In genomic region chr4:104686137-104686809, GRCm38 (mm10) we compare ENCODE assay signal across 15 mouse cellular contexts.
A peak's percentile ranks its signal among the peaks of the same experiment; 100 is the strongest.
DNase-seq lines count a peak whose midpoint lies in the region; ATAC-seq and TF ChIP-seq lines count a peak whose summit lies in the region.
"Had no signal": no experiment of that assay in that cellular context is flagged by ENCODE, and none has a peak within 500 bp of the region (broad histone marks: within the 10 kb centered on the region; RNA-seq: fewer than 3 reads in every experiment).

No protein-coding gene starts in this region.

- H3K9me3 ChIP-seq in forebrain, embryonic 15.5 days = no peaks in the 10 kb centered on the region
- H3K9me3 ChIP-seq: embryonic facial prominence, embryonic 12.5 days; heart, embryonic 10.5 days; liver, embryonic 13.5 days had no signal

- peak overlapping the region; percentile 19; the same call in 1 of the 2 replicates for H3K27ac ChIP-seq in left cerebral cortex, adult 2 months
- H3K27ac ChIP-seq in forebrain, embryonic 15.5 days (replicated peaks) = 0 out of 2 replicates have a peak overlapping the region, but pooled peaks have one; percentile 6
- H3K27ac ChIP-seq: embryonic facial prominence, embryonic 12.5 days; gastrocnemius, adult 2 months; heart, embryonic 10.5 days; liver, embryonic 13.5 days had no signal

- no peak; the same call in 1 of the 2 replicates for ATAC-seq in forebrain, embryonic 15.5 days (replicated peaks)

- H3K36me3 ChIP-seq in forebrain, embryonic 15.5 days = no peaks in the 10 kb centered on the region
- H3K36me3 ChIP-seq: embryonic facial prominence, embryonic 12.5 days; heart, embryonic 10.5 days; liver, embryonic 13.5 days had no signal

- H3K4me1 ChIP-seq in forebrain, embryonic 15.5 days = peaks cover 27% of the 10 kb centered on the region
- H3K4me1 ChIP-seq: liver, embryonic 13.5 days had no signal

- no peak for DNase-seq in left cerebral cortex, adult 2 months (ENCODE audit: extremely low spot score in 1 of 2, low spot score in 2 of 2)
- DNase-seq in left cerebral cortex, adult 11 months (ENCODE audit: low spot score) = no peak
- DNase-seq in embryo, embryonic 9.5 days (ENCODE audit: extremely low spot score) = peak; percentile 5
- DNase-seq in retina, embryonic 14.5 days (ENCODE audit: low spot score) = peak; percentile 52
- DNase-seq in natural killer cell, adult 2 months (ENCODE audit: low spot score in 2 of 2) = no peak
- no peak for DNase-seq in ovary, postnatal 10 days (ENCODE audit: low spot score)
- DNase-seq: adrenal gland, postnatal 25 days; cerebellum, adult 18-20 months; gastrocnemius, adult 2 months; kidney, postnatal 36 days; liver, embryonic 13.5 days had no signal

- H3K9ac ChIP-seq in forebrain, embryonic 15.5 days (replicated peaks) = no peak overlapping the region
- H3K9ac ChIP-seq: embryonic facial prominence, embryonic 12.5 days; liver, embryonic 13.5 days had no signal

- intact Hi-C loops in left cerebral cortex, adult 2 months (cut with DNase I) = no loop called here

- no peak overlapping the region for H3K4me3 ChIP-seq in left cerebral cortex, adult 2 months
- no peak overlapping the region for H3K4me3 ChIP-seq in forebrain, embryonic 15.5 days
- H3K4me3 ChIP-seq: embryonic facial prominence, embryonic 12.5 days; gastrocnemius, adult 2 months; heart, embryonic 10.5 days; liver, embryonic 13.5 days; myocyte had no signal

- H3K27me3 ChIP-seq in forebrain, embryonic 15.5 days = no peaks in the 10 kb centered on the region
- H3K27me3 ChIP-seq: embryonic facial prominence, embryonic 12.5 days; liver, embryonic 13.5 days had no signal

- TF ChIP-seq CTCF in left cerebral cortex, adult 2 months (IDR thresholded peaks at IDR 0.05) = no peak

- WGBS in forebrain, embryonic 15.5 days = 27% methylated on average over 18 of the region's 18 CpGs

- H3K4me2 ChIP-seq in forebrain, embryonic 15.5 days (replicated peaks) = no peak overlapping the region
- H3K4me2 ChIP-seq: embryonic facial prominence, embryonic 12.5 days; liver, embryonic 13.5 days had no signal

Comparison
In these comparisons a context has a peak if more than half of its experiments do, and no peak if none do; other contexts are left out.
1. DNase-seq: peak in embryo, embryonic 9.5 days (single experiment) and retina, embryonic 14.5 days (single experiment); none in left cerebral cortex, adult 2 months (0 of 2), left cerebral cortex, adult 11 months (single experiment), natural killer cell, adult 2 months (0 of 2) and ovary, postnatal 10 days (single experiment).